Mouse (Mus musculus) ES-E14 (cell line): ENCODE data around the gene Fbxo42.

Experiments
- CHD2 ChIP-seq: IDR thresholded peaks from 2 replicates; pipeline ENCODE4 v1.6.1; 2014; ENCODE audit warnings: mild to moderate bottlenecking, low read depth, low read length, inconsistent platforms
- ZC3H11A ChIP-seq: IDR thresholded peaks from 2 replicates; pipeline ENCODE4 v1.6.1; 2012; ENCODE audit warnings: low read depth, mild to moderate bottlenecking, inconsistent platforms, low read length, borderline replicate concordance
- ZNF384 ChIP-seq: IDR thresholded peaks from 2 replicates; pipeline ENCODE4 v1.6.1; 2012; ENCODE audit warnings: low read depth, low read length, inconsistent platforms

GRCm38 (mm10) chr4:141252641-141253040 lies 104.9 kb downstream of the Fbxo42 start:
- TF ChIP-seq CHD2 (no peak), ZNF384 (no peak), ZC3H11A (no peak)
